Mouse (Mus musculus) stomach, postnatal 0 days (tissue): ENCODE measurements around the gene Unc13b.

Source experiments
- CTCF ChIP-seq: IDR thresholded peaks from 2 replicates; pipeline ENCODE4 v1.5.1; 2016; ENCODE audit warnings: antibody characterized with exemption, low read depth, mild to moderate bottlenecking, moderate library complexity
- EP300 ChIP-seq: optimal IDR thresholded peaks from 2 replicates; pipeline ENCODE3; 2016; ENCODE audit warnings: antibody characterized with exemption

DNA sequence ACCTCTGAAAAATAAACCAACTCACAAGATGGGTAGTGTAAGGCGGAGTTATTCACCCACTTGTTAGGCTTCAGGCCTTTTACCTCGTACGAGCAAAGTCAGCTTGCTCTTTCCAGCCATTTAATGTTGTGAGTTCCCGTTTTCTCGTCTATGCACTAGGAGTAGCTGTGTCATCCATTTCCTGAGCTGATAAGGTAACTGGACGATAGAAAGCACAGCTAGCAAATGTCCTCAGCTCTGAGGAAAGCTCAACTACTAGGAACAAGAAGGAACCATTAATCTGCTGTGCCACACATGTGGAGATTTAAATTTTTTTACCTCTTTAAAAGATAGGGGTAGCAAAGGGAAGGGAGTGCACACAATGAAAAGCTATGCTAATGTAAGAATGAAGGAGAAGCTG is 192.5 kb downstream of the Unc13b start:
- TF ChIP-seq CTCF (no peak), EP300 (no peak)
